Mouse (Mus musculus) CH12.LX (cell line): ENCODE measurements at regions not wholly inside any gene's neighbourhood (a gene's known extent, or its start where the extent isn't known, plus 50 kb on each side); places are given as distances from the start of the nearest gene placed in this dataset.

Experiments used
- CHD2 ChIP-seq: IDR thresholded peaks from 2 replicates; pipeline ENCODE4 v1.6.1; 2011; ENCODE audit warnings: low read length, improper control_type of control experiment
- CTCF ChIP-seq, 2 experiments: IDR thresholded peaks in 1 of 2; conservative IDR thresholded peaks in 1 of 2; 2 replicates each; pipeline ENCODE4 v1.5.1; 2011 to 2012; ENCODE audit warnings: low read depth in 2 of 2, low read length in 2 of 2, improper control_type of control experiment in 1 of 2, inconsistent platforms in 1 of 2, mild to moderate bottlenecking in 1 of 2, moderate library complexity in 1 of 2
- E2F4 ChIP-seq: IDR thresholded peaks from 2 replicates; pipeline ENCODE4 v1.6.1; 2011; ENCODE audit warnings: low read depth, low read length, improper control_type of control experiment; ENCODE audit not compliant: insufficient replicate concordance
- HCFC1 ChIP-seq: IDR thresholded peaks from 2 replicates; pipeline ENCODE4 v1.6.1; 2012; ENCODE audit warnings: low read depth, mild to moderate bottlenecking, inconsistent platforms, low read length, improper control_type of control experiment
- KAT2A ChIP-seq: IDR thresholded peaks from 2 replicates; pipeline ENCODE4 v1.6.1; 2012; ENCODE audit warnings: low read length, improper control_type of control experiment, inconsistent platforms; ENCODE audit not compliant: insufficient replicate concordance
- MAX ChIP-seq: IDR thresholded peaks from 2 replicates; pipeline ENCODE4 v1.6.1; 2011; ENCODE audit warnings: low read length, improper control_type of control experiment
- RCOR1 ChIP-seq: conservative IDR thresholded peaks from 2 replicates; pipeline ENCODE4 v1.6.1; 2012; ENCODE audit warnings: low read depth, mild to moderate bottlenecking, inconsistent platforms, low read length, improper control_type of control experiment
- TBP ChIP-seq: conservative IDR thresholded peaks from 2 replicates; pipeline ENCODE4 v1.6.1; 2011; ENCODE audit warnings: low read depth, low read length, improper control_type of control experiment

- TF ChIP-seq CHD2 (no peak), MAX (no peak), E2F4 (no peak), CTCF (conservative IDR thresholded peaks at IDR 0.05 in 1 of 2, IDR thresholded peaks at IDR 0.05 in 1 of 2; ENCODE audit: low read depth in 2 of 2, low read length in 2 of 2) (no peak), KAT2A (no peak), RCOR1 (no peak), HCFC1 (no peak), TBP (no peak)
Measured at GRCm38 (mm10) chr1:184456727-184457126, 275.7 kb downstream of the Hlx start.
